Mouse (Mus musculus): Measurements from ENCODE around the gene Klhl29.

DNA sequence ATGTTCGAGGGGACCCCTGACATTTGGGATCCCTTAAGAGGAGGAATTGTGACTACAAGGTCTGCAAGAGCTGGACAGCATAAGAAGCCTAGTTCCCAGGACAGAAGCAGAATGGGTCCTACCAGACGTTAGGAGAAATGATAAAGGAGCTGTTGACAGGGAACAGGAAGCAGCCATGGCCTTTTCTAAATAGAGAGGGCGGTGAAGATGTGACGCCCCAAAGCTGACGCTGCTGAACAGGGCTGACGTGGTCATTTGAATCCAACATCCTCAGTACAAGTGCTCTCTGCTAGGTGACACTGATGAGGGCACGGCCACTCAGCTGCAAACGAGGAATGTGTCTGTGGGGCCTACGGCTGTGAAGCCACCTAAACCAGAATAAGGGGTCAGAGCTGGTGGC, 210.1 kb downstream of the Klhl29 start:
- TF ChIP-seq MAX (IDR thresholded peaks at IDR 0.05) (no peak), CTCF (IDR thresholded peaks at IDR 0.05; ENCODE audit: control insufficient read depth, insufficient read depth, insufficient read length) (no peak), USF1 (IDR thresholded peaks at IDR 0.05; ENCODE audit: low read depth) (no peak), CEBPB (IDR thresholded peaks at IDR 0.05; ENCODE audit: low read depth) (no peak)

Measured in C2C12 (cell line).